Mouse (Mus musculus) cortical plate, adult 2 months (tissue): ENCODE data around the gene Cacnb4.

Experiments used
- CTCF ChIP-seq: fragments of 200-500 bp; IDR thresholded peaks from 2 replicates; pipeline ENCODE4 v1.5.1; 2011; ENCODE audit warnings: mild to moderate bottlenecking, control low read depth, low read length; ENCODE audit not compliant: insufficient read depth; ENCODE audit errors: extremely low read depth
- POLR2A ChIP-seq: fragments of 200-500 bp; IDR thresholded peaks from 2 replicates; pipeline ENCODE4 v1.6.1; 2011; ENCODE audit warnings: mild to moderate bottlenecking, low read length, control low read depth; ENCODE audit not compliant: insufficient read depth; ENCODE audit errors: extremely low read depth

- no peak for TF ChIP-seq CTCF
- no peak for TF ChIP-seq POLR2A
Measured at GRCm38 (mm10) chr2:52516534-52516933, 160.1 kb downstream of the Cacnb4 start.
